Mouse (Mus musculus): ENCODE measurements at regions not wholly inside any gene's neighbourhood (a gene's known extent, or its start where the extent isn't known, plus 50 kb on each side); places are given as distances from the start of the nearest gene placed in this dataset.

GRCm38 (mm10) chr13:59996146-59996814 is 173.3 kb upstream of the Tut7 start:
- TF ChIP-seq TAL1 (IDR thresholded peaks at IDR 0.05; ENCODE audit: low read length) (no peak), GATA1 (IDR thresholded peaks at IDR 0.05; ENCODE audit: low read length) (no peak)
